Mouse (Mus musculus) embryo, embryonic 11 days (tissue): ENCODE measurements around the gene Tff1.

Experiments
- DNase-seq: peaks from one replicate; pipeline ENCODE4 v3.0.0-alpha.2; 2015

The Tff1 gene

DNA sequence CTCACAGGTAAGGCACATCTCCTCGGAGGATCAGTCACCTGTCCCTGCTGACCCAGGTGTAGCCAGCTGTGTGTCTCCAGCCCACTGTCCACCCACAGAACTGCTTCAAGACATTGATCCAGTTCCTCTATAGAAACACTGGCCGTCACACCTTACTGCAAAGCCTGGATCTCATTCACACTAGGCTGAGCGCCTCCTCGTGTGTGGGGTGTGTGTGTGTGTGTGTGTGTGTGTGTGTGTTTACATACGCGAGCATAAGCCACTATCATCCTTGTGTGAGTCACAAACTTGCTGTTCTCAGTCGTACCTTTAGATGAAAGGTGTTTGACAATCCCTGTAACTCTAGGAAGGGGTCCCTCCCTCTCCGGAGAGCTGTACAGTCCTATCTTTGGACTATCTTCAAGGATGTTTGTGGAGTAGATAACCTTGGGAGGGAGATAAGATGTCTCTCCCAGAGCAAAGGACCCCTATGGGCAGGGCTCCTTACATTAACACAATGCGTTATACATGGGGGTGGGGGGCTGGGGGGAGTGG, 12.0 kb downstream of the Tff1 start:
- no peak for DNase-seq

DNA sequence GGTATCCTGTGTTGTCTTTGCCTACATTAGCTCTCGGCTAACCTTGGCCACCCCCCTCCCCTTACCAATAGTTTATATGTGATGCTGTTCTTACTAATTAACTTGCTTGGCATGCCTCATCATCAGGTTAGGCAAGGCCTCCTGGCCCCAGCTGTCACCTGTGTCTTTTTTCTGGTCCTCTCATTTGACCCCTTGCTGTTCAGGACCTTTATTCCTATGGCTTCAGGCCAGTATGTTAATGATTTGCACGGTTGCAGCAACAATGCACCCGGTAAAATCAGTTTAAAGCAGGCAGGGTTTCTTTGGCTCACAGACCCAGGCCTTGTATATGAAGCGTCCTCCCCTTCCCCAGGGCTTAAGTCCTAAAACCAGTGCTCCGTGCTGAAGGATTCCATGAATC, 12.6 kb downstream of the Tff1 start:
- no peak for DNase-seq

DNA sequence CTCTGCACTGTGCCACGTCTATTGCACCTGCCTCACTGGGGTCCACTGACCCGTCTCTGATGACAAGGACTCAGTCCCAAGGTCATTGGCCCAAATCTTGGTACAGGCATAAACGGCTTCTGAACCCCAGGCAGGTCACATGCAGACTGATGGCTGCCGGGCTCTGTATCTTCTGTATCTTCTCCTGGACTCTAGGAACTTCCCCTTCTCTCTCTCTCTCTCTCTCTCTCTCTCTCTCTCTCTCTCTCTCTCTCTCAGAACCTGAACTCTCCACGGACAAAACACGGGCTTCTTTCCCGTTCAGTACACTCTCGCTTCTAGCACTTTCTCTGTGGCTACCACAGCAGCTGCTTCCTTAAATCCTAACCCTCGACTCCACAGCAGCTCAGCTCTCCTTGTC, 19.1 kb downstream of the Tff1 start:
- no peak for DNase-seq

DNA sequence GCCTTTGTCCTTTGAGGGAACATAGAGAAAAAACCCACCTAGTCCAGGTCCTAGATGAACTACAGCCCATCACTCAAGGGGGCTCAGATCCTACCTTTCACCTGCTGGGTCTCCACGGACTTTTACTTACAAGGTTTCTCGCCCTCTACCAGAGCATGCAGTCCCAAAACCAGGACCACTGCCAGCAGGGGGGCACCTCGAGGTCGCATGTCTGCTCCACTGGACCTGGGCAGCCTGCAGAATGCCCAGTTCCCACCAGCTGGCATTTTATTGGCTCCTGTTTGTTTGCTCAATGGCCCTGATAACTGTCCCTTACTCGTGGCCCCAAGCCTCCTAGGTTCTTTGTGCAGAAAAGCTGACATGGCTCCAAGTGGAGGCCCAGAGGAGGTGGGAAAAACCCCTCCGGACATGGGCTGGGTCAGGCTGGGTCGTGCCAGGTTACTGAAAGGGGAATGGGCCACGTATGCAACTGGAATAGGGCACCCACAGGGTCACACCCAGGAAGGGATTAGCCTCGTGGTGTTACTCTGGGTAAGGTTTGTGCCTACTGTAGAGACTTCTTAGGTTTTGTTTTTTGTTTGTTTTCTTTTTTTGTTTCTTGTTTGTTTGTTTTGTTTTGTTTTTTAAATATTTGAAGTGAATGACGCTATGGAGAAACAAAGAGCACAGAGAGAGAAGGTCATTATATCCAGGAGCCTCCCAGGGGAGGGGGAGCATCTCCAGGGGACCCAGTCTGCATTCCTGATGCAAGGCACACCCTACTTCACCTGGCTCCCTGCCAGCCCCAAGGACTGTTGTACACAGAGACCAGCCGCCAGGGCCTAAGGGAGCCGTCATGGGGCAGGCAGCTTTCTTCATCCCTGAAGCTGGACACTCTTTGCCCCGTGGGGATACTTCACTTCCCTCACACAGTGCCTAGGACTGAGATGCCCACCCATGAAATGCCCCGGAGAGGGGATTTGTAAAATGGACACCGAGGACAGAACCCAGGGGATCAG, 20.7 kb downstream of the Tff1 start, which contains the start of gene Tff2:
TSS of gene Tff2 (minus strand) at position 243 of the 998 bp plus-strand sequence.
- DNase-seq = no peak

GRCm38 (mm10) chr17:31142116-31142515, 23.0 kb downstream of the Tff1 start:
- DNase-seq = no peak

GRCm38 (mm10) chr17:31138398-31138797, 26.7 kb downstream of the Tff1 start:
- peak; percentile 77 for DNase-seq

DNA sequence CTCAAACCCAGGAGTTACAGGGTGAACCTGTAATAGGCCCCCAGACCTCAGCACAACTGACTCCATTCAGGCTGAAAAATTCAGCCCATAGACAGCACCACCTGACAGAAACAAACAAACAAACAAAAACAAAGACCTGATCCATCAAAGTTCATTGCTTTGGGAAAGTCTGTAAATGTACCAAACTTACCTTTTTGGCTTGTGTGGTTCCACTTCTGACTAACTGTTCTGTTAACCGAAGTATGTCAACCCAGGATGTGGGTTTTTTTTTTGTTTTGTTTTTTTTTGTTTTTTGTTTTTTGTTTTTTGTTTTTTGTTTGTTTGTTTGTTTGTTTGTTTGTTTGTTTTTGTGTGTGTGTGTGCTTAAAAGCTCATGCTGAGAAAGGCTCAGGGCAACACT, 28.3 kb downstream of the Tff1 start:
- DNase-seq = no peak

GRCm38 (mm10) chr17:31136291-31136690, 28.8 kb downstream of the Tff1 start:
- DNase-seq = no peak

DNA sequence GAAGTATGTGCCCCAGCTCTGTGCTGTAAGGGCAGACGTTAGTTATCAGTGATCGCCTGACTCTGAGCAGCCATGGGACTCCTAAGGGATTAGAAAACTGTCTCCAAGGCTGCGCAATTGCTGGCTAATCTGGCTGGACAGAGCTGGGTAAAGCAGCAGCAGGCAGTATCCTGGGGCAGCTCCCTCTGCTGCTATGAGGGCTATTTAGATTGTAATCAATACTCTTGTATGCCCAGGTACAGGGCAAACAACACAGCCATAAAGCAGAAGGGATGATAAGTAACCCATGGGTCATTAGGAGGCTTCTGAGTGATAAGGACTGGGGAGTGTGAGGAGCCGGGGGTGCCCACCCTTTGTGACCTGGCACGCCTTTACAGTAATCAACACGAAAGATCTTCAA, 30.2 kb downstream of the Tff1 start:
- no peak for DNase-seq

DNA sequence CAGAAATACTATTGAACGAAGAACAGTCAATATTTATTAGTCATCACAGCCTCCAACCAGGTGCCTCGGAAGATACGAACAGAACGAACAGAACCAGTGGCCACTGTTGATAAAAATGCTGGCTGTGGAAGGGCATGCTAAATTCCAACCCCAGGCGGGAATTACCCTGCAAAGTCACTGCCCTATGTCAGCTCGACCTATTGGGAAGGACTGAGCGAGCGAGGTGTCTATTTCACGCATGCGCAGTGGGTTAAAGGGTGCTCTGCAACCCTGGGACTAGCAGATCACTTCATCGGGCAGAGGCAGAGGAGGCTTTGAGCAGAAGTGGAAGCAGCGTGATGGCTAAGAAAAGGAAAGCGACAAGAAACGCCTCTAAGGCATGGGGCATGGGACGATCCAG, 31.3 kb downstream of the Tff1 start:
- DNase-seq = no peak

- DNase-seq = no peak
Observed at GRCm38 (mm10) chr17:31131269-31131821, 33.7 kb downstream of the Tff1 start.

DNA sequence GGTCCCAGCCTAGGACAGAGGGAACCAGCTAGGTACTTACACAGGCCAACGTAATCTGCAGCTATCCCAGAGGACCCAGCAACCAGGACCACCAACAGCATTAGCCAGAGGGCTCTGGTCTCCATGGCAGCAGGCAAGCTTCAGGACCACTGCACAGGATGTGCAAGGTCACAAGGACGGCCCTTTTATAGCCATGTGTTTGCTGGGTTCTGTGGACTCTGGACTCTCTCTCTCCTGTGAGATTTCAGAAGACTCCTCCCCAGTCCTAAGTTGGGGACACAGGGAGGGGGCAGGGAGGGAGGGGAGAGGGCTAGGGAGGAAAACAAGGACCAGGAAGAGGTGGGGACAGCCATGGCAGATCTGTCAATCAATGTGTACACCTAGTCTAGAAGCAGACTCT, 35.6 kb downstream of the Tff1 start, which contains the start of gene Tff3:
TSS of gene Tff3 (minus strand) at position 195 of the 400 bp plus-strand sequence.
- peak; percentile 43 for DNase-seq

DNA sequence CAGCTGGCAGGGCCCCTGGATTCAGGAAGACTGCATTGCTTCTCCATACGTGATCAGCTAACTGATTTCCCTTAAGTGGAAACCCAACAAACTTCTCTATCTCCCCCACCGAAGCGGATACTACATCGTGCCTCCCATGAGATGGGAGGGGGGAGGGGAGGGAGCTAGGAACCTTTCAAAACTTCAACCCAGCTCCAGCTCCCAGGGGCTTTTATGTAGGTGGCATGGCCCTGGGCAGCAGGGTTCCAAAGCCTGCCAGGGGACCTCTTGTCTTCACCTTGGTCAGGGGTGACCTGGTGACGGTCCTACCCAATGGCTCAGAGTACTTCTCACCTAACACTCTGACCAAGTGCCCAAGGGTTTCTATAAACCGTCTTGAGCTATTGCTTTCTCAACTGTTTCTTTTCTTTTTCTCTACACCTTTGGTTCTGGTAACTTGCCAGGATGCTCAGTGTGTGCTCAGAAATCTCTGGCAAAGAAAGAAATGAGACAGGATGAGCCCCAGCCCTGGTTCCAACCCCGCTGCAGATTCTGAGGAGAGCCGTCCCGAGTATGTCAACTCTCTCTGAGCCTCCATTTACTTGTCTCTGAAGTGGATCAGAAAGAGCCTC, 36.3 kb downstream of the Tff1 start:
- no peak for DNase-seq

- DNase-seq = peak; percentile 49
Observed at GRCm38 (mm10) chr17:31125548-31126266, 39.4 kb downstream of the Tff1 start.

GRCm38 (mm10) chr17:31121975-31122374, 43.1 kb downstream of the Tff1 start:
- peak; percentile 81 for DNase-seq

GRCm38 (mm10) chr17:31119429-31119828, 45.6 kb downstream of the Tff1 start:
- DNase-seq = peak; percentile 83

- DNase-seq = no peak
Observed at GRCm38 (mm10) chr17:31117946-31118345, 47.1 kb downstream of the Tff1 start.

DNA sequence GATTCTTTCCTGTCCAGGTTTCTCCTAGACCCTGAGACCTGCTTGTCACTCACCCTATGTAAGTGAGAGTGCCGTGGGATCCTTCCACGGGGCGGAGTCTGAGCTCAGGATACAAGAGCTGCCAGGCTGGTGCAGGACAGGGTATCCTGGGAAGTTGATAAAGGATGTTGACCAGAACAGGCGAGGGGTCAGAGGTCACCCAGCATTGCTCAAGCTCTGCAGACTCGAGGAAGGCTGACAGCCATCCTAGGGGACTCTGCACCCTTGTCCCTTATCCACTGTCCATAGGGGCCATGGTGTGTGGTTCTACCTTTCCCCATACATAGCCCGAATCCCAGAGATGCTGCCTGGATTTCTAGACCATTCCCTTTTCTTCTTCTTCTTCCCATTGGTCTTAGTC, 49.0 kb downstream of the Tff1 start:
- DNase-seq = no peak

GRCm38 (mm10) chr17:31113191-31113856, 51.8 kb downstream of the Tff1 start:
- DNase-seq = peak; percentile 57
